Mouse (Mus musculus) hindbrain, postnatal 0 days (tissue): ENCODE measurements around the gene Peli3. TPM values are rescaled to one million over a fixed set of nuclear protein-coding genes. Genes with fewer than 3 reads are reported as not detected.

ENCODE experiments used
- ATAC-seq: fragments of 200-750 bp; cut with Nextera tagmentation; 2 replicates; pipeline ENCODE4 v1.8.0; 2017; ENCODE audit warnings: mild to moderate bottlenecking, moderate TSS enrichment, moderate library complexity
- DNase-seq: peaks from one replicate; pipeline ENCODE4 v3.0.0-alpha.2; 2015; ENCODE audit warnings: low spot score
- H3K27ac ChIP-seq: fragments of 300-500 bp; sonication (generic); 2 replicates; pipeline ENCODE4 v1.5.1; 2014; ENCODE audit warnings: mild to moderate bottlenecking
- H3K27me3 ChIP-seq: fragments of 300-500 bp; sonication (generic); 2 replicates; pipeline ENCODE4 v1.6.1; 2014; ENCODE audit warnings: low read length, mixed read lengths; ENCODE audit not compliant: insufficient read depth
- H3K36me3 ChIP-seq: fragments of 300-500 bp; sonication (generic); 2 replicates; pipeline ENCODE4 v1.6.1; 2014; ENCODE audit warnings: low read length, mixed read lengths; ENCODE audit not compliant: insufficient read depth
- H3K4me1 ChIP-seq: fragments of 300-500 bp; sonication (generic); 2 replicates; pipeline ENCODE4 v1.6.1; 2014; ENCODE audit warnings: antibody characterized with exemption, low read length, mixed read lengths; ENCODE audit not compliant: insufficient read depth
- H3K4me2 ChIP-seq: fragments of 300-500 bp; sonication (generic); 2 replicates; pipeline ENCODE4 v1.6.1; 2014; ENCODE audit warnings: low read depth, mild to moderate bottlenecking, low read length, moderate library complexity, mixed read lengths
- H3K4me3 ChIP-seq: fragments of 300-500 bp; sonication (generic); 2 replicates; pipeline ENCODE4 v1.5.1; 2014; ENCODE audit warnings: low read length
- H3K9ac ChIP-seq: fragments of 300-500 bp; sonication (generic); replicated peaks from 2 replicates; pipeline ENCODE4 v1.6.1; 2014; ENCODE audit warnings: mild to moderate bottlenecking, low read length, moderate library complexity, mixed read lengths
- H3K9me3 ChIP-seq: fragments of 300-500 bp; sonication (generic); 2 replicates; pipeline ENCODE4 v1.6.1; 2016; ENCODE audit warnings: low read length, mixed read lengths
- CTCF ChIP-seq: IDR thresholded peaks from 2 replicates; pipeline ENCODE4 v1.5.1; 2016; ENCODE audit warnings: antibody characterized with exemption, control low read depth, low read depth
- WGBS: fragments of 180-500 bp; shearing (Covaris S2); extraction: QIAGEN DNeasy Blood & Tissue Kit; methylation state at CpG from one replicate; pipeline ENCODE4 v1.1.7; 2014; 5-methylcytosine and 5-hydroxymethylcytosine counted together
- polyA plus RNA-seq: library from polyadenylated mRNA; unstranded; fragments of >200 nt; fragmentation: Nextera tagmentation; extraction: Ambion mirVana; gene quantifications from 2 replicates; pipeline ENCODE4 v1.2.1, GENCODE M21; 2015
- total RNA-seq: library from RNA; depleted of rRNA; stranded (reverse); fragments of >200 nt; gene quantifications from 2 replicates; pipeline ENCODE4 v1.2.3, GENCODE M21; 2014

Gene Peli3
- total and polyA plus RNA-seq, 2 experiments from 2014 or later, result 8.6 to 13.4 TPM

- no peaks in the 10 kb centered on the region for H3K4me1 ChIP-seq
- no peaks in the 10 kb centered on the region for H3K27me3 ChIP-seq
- no peak overlapping the region for H3K27ac ChIP-seq
- H3K4me2 ChIP-seq, result no peak overlapping the region
- TF ChIP-seq CTCF, result no peak
- WGBS, result 81% methylated on average over 10 of the region's 10 CpGs
- no peak overlapping the region for H3K4me3 ChIP-seq
- ATAC-seq (no peak), DNase-seq (no peak)
- H3K36me3 ChIP-seq, result peaks cover 73% of the 10 kb centered on the region
- no peaks in the 10 kb centered on the region for H3K9me3 ChIP-seq
- no peak overlapping the region for H3K9ac ChIP-seq
Measured at GRCm38 (mm10) chr19:4916827-4917226, 26.1 kb downstream of the Peli3 start.

DNA sequence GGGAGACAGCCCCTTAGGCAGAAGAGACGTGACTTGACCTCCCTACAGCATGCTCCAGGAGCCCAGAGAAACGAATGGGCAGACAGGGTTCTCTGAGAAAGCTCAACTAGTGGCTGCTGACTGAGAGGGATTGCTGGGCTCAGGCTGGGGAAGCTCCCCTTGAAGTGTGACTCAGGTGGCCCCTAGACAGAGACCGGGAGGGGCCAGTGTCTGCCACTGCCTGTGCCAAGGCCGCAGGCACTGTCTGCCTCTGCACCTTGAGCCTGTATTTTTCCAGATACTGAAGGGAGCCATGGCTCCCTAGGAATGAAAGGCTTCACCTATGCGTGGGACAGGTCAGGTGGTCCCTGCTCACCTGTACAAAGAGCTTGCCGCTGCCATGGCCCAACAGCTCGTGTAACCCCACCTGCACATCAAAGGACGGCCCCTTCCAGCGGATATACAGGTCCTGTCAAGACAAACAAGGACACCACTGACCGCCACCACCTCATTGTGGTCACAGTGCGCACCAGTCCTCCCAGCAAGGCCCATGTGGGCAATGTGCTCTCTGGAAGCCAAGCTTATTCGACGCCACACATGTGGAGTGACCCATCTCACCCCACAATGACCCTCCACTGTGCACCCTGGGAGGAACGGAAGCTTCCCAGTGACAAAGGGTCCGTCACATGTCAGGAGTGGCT lies 26.9 kb downstream of the Peli3 start:
- H3K4me1 ChIP-seq, result no peaks in the 10 kb centered on the region
- ATAC-seq (no peak), DNase-seq (no peak)
- H3K27ac ChIP-seq, result no peak overlapping the region
- no peak overlapping the region for H3K4me2 ChIP-seq
- no peaks in the 10 kb centered on the region for H3K27me3 ChIP-seq
- 81% methylated on average over 15 of the region's 15 CpGs for WGBS
- no peak overlapping the region for H3K4me3 ChIP-seq
- no peak for TF ChIP-seq CTCF
- peaks cover 66% of the 10 kb centered on the region for H3K36me3 ChIP-seq
- H3K9me3 ChIP-seq, result no peaks in the 10 kb centered on the region
- no peak overlapping the region for H3K9ac ChIP-seq

DNA sequence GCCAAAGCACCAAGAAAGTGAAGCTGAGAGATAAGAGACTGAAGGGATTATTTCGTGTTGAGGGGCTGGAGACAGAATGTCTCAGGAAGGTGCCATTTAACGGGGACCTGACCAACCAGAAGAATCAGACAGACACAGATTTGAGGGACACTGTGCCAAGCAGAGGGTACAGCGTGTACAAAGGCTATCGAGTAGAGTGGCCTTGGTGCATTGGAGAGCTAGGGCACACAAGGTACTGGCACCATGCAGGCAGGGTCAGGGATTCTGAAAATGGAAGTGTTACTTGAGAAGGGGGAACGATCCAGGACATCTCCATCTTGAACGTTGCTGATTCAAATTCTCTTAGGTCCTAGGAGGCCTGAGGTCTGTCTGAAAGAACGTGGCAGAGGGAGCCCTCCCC lies 33.6 kb downstream of the Peli3 start:
- Histone ChIP-seq H3K4me2 (no peak overlapping the region), H3K27ac (no peak overlapping the region), H3K9me3 (no peaks in the 10 kb centered on the region), H3K4me1 (no peaks in the 10 kb centered on the region), H3K27me3 (no peaks in the 10 kb centered on the region), H3K36me3 (peaks cover 41% of the 10 kb centered on the region), H3K4me3 (no peak overlapping the region), H3K9ac (no peak overlapping the region)
- no peak for ATAC-seq
- TF ChIP-seq CTCF, result no peak
- no peak for DNase-seq
- 92% methylated on average over 7 of the region's 7 CpGs for whole genome bisulfite sequencing

DNA sequence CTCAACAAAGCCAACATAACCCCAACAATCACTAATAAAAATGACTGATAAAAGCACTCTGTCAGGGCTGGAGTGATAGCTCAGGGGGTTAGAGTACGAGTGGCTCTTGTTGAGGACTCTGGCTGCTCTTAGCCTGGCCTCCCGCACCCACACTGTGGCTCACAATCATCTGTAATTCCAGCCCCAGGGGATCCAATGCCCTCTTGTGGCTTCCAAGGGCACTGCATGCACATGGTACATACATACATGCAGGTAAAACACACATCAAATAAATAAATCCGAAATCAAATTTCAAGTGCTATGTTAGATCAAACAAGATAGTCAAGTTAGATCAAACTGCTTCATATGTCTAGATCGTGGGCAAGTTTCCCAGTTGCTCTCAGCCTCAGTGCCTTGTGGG lies 34.8 kb downstream of the Peli3 start:
- no peak for ATAC-seq
- Histone ChIP-seq H3K27ac (no peak overlapping the region), H3K9me3 (no peaks in the 10 kb centered on the region), H3K9ac (no peak overlapping the region), H3K27me3 (no peaks in the 10 kb centered on the region), H3K4me2 (no peak overlapping the region), H3K4me1 (no peaks in the 10 kb centered on the region), H3K4me3 (no peak overlapping the region), H3K36me3 (peaks cover 35% of the 10 kb centered on the region)
- TF ChIP-seq CTCF, result peak; percentile 77
- DNase-seq, result peak; percentile 53
- WGBS, result 75% methylated on average over 4 of the region's 4 CpGs

DNA sequence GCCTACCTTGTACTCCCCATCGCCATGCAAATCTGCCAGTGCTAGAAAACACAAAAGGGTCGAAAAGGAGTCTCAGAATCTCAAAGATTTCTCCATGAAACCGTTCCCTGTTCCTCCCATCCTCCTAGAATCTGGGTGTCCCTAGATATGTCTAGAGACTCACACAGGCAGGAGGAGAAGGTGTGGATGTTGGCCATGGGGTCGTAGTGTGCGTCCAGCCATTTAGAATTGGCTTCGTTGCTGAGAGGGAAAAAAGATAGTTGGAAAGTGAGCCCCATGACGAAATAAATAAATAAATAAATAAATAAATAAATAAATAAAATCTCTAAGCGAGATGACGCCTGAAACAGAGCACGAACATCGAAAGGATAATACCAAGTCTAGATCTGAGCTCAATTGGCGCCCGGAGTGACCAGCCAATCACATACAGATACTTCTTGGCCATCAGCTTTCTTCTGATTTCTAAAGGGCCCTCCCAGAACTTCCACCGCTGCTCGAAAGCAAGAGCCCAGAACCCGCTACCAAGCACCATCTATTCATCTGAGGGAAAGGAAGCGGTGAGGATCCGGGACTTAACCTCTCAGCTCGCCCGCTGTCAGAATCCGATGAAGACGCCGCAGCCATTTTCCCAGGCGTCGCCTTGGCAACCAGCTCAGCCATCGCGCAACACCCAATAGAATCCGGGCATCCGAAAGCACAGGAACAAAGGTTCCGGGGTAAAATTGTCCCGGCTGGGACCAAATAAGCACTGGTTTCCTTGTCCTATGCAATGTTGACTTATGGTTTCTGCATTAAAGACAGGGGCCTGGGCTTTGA lies 36.7 kb downstream of the Peli3 start, which contains the start of gene Bbs1:
Gene Bbs1, minus strand, starts transcription at position 650 of the 816 bp plus-strand sequence.
- 7% methylated on average over 31 of the region's 31 CpGs for WGBS
- no peaks in the 10 kb centered on the region for H3K4me1 ChIP-seq
- H3K27ac ChIP-seq, result peak within 1 kb of the TSS; percentile 82
- ATAC-seq, result peak; percentile 80
- peak within 1 kb of the TSS; percentile 57 for H3K9ac ChIP-seq
- H3K4me3 ChIP-seq, result peak within 1 kb of the TSS; percentile 64
- H3K4me2 ChIP-seq, result peak within 1 kb of the TSS; percentile 63
- TF ChIP-seq CTCF, result no peak
- H3K9me3 ChIP-seq, result no peaks in the 10 kb centered on the region
- H3K27me3 ChIP-seq, result no peaks in the 10 kb centered on the region
- peaks cover 35% of the 10 kb centered on the region for H3K36me3 ChIP-seq
- DNase-seq, result peak; percentile 91

DNA sequence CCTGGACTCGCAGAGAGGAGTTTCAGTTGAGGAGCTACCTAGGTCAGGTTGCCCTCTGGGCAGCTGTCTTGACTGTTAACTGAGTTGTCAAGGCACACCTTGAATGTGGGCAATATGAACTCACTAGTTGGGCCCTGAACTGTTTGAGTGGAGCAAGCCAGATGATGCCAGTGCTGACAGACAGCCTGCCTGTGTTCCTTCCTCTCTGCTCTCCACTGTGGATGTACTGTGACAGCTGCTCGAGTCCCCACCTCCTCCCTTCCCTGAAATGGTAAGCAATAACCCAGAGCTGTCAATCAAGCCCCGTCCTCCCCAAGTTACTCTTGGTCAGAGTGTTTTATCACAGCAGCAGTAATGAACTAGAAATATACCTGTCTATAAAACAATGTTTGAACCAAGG lies 43.0 kb downstream of the Peli3 start:
- Histone ChIP-seq H3K4me1 (no peaks in the 10 kb centered on the region), H3K36me3 (peaks cover 28% of the 10 kb centered on the region; the same call in 1 of the 2 replicates)
- ATAC-seq, result no peak

More for the DNA sequence above, 43.0 kb downstream of the Peli3 start:
- no peak for DNase-seq
- 76% methylated on average over 3 of the region's 3 CpGs for WGBS
- Histone ChIP-seq H3K27ac (no peak overlapping the region), H3K4me3 (no peak overlapping the region), H3K9ac (no peak overlapping the region), H3K9me3 (no peaks in the 10 kb centered on the region), H3K4me2 (no peak overlapping the region), H3K27me3 (no peaks in the 10 kb centered on the region)
- TF ChIP-seq CTCF, result no peak
